Mouse (Mus musculus): Measurements from ENCODE around the gene Kcnb1. TPM values are rescaled to one million over a fixed set of nuclear protein-coding genes. Genes with fewer than 3 reads are reported as not detected.

Gene Kcnb1
- total RNA-seq, 1 experiment = 1.3 TPM

DNA sequence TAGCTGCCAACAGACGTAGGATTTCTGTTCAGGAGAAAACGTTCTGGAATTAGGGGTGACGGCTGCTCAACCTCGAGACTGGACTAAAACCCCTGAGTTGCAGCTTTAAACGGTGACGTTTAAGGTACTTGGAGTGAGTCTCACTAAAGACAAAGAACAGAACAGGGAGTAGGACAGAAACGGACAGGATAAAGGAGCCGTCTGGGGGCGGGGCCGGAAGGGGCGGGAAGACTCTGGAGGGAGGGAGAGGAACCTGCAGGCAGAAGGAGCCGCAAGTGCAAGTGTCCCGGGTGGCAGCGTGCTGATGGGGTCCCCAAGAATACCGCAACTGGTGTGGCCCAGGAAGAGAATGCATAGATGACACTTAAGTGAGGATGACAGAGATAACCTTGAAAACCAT lies 40.6 kb upstream of the Kcnb1 start:
- H3K9ac ChIP-seq (ENCODE audit: insufficient read depth, low read depth, low read length, poor library complexity, severe bottlenecking) = peak overlapping the region; percentile 58; the same call in 1 of the 2 replicates
- no peaks in the 10 kb centered on the region for H3K9me3 ChIP-seq (ENCODE audit: control insufficient read depth, insufficient read depth, low read depth, low read length)
- H3K4me1 ChIP-seq (ENCODE audit: control insufficient read depth in 2 of 2, insufficient read depth in 2 of 2, low read length in 2 of 2, poor library complexity in 1 of 2) = peaks cover 0 to 11% of the 10 kb centered on the region in 2 experiments; a peak in 1 of 4 replicates
- DNase-seq (ENCODE audit: low read depth, low spot score) = no peak
- in situ Hi-C loops (cut with MboI; ENCODE audit: low sequenced_read_pairs in 2 of 2, unreplicated experiment in 2 of 2) = no loop called here
- H3K36me3 ChIP-seq (ENCODE audit: control insufficient read depth, insufficient read depth, low read length, poor library complexity, severe bottlenecking) = no peaks in the 10 kb centered on the region
- no peak overlapping the region for H3K27ac ChIP-seq (ENCODE audit: insufficient read depth, low read depth, low read length, poor library complexity, severe bottlenecking)
- TF ChIP-seq ZC3H11A (IDR thresholded peaks at IDR 0.05; ENCODE audit: borderline replicate concordance, low read depth, low read length) (no peak), MAFK (IDR thresholded peaks at IDR 0.05; ENCODE audit: insufficient read depth, low read depth, low read length) (no peak), CHD2 (IDR thresholded peaks at IDR 0.05; ENCODE audit: low read depth, low read length) (no peak), ZNF384 (IDR thresholded peaks at IDR 0.05; ENCODE audit: low read depth, low read length) (no peak), HCFC1 (IDR thresholded peaks at IDR 0.05; ENCODE audit: borderline replicate concordance, insufficient read depth, low read length) (no peak)
- peak overlapping the region; percentile 35 to 62 for H3K4me3 ChIP-seq (ENCODE audit: insufficient read depth in 1 of 2, low read depth in 1 of 2, low read length in 2 of 2, poor library complexity in 1 of 2, severe bottlenecking in 1 of 2)

DNA sequence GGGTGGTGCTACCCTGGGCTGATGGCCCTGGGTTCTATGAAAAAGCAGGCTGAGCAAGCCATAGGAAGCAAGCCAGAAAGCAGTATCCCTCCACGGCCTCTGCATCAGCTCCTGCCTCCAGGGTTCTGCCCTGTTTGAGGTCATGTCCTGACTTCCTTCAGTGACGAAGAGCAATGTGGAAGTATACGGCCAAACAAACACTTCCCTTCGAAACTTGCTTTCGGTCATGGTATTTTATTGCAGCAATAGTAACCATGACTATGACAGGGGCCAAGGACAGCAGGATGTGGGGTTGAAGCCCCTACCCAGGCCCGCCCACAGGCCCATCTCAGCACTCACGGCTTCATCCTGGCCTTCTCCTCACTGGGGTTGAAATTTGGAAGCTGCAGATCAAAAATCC lies 35.0 kb upstream of the Kcnb1 start:
- Histone ChIP-seq H3K4me3 (ENCODE audit: insufficient read depth in 1 of 2, low read depth in 1 of 2, low read length in 2 of 2, poor library complexity in 1 of 2, severe bottlenecking in 1 of 2) (no peak overlapping the region), H3K36me3 (ENCODE audit: control insufficient read depth, insufficient read depth, low read length, poor library complexity, severe bottlenecking) (peaks cover 5% of the 10 kb centered on the region; the same call in 1 of the 2 replicates), H3K27ac (ENCODE audit: insufficient read depth, low read depth, low read length, poor library complexity, severe bottlenecking) (no peak overlapping the region), H3K9ac (ENCODE audit: insufficient read depth, low read depth, low read length, poor library complexity, severe bottlenecking) (no peak overlapping the region), H3K9me3 (ENCODE audit: control insufficient read depth, insufficient read depth, low read depth, low read length) (no peaks in the 10 kb centered on the region), H3K4me1 (ENCODE audit: control insufficient read depth in 2 of 2, insufficient read depth in 2 of 2, low read length in 2 of 2, poor library complexity in 1 of 2) (peaks cover 1 to 9% of the 10 kb centered on the region in 2 experiments; a peak in 2 of 4 replicates)
- DNase-seq (ENCODE audit: low read depth, low spot score) = no peak
- no peak for TF ChIP-seq HCFC1 (IDR thresholded peaks at IDR 0.05; ENCODE audit: borderline replicate concordance, insufficient read depth, low read length)
- in situ Hi-C loops (cut with MboI; ENCODE audit: low sequenced_read_pairs in 2 of 2, unreplicated experiment in 2 of 2) = no loop called here

DNA sequence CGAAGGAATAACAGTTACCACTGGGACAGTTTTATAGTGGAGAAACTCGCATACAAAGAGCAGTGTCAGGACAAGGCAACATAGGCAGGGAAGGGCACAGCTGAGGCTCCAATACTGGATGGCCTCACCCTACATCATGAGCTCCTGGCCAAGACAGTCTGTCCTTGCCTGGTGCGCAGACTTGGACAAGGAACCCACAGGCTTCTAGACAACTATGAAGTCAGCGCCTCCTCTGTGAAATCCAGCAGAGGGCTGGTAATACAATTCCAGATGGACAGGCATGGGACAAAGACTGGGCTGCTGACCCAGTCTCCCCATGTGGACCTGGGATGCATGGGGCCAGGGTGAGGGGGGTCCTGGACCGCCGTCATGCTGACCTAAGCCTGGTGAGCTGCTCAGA lies 34.2 kb upstream of the Kcnb1 start:
- in situ Hi-C loops (cut with MboI; ENCODE audit: low sequenced_read_pairs in 2 of 2, unreplicated experiment in 2 of 2) = no loop called here
- Histone ChIP-seq H3K9me3 (ENCODE audit: control insufficient read depth, insufficient read depth, low read depth, low read length) (no peaks in the 10 kb centered on the region), H3K4me3 (ENCODE audit: insufficient read depth in 1 of 2, low read depth in 1 of 2, low read length in 2 of 2, poor library complexity in 1 of 2, severe bottlenecking in 1 of 2) (no peak overlapping the region), H3K9ac (ENCODE audit: insufficient read depth, low read depth, low read length, poor library complexity, severe bottlenecking) (no peak overlapping the region), H3K27ac (ENCODE audit: insufficient read depth, low read depth, low read length, poor library complexity, severe bottlenecking) (no peak overlapping the region), H3K4me1 (ENCODE audit: control insufficient read depth in 2 of 2, insufficient read depth in 2 of 2, low read length in 2 of 2, poor library complexity in 1 of 2) (peaks cover 1 to 6% of the 10 kb centered on the region in 2 experiments; a peak in 2 of 4 replicates), H3K36me3 (ENCODE audit: control insufficient read depth, insufficient read depth, low read length, poor library complexity, severe bottlenecking) (peaks cover 8% of the 10 kb centered on the region; the same call in 1 of the 2 replicates)
- TF ChIP-seq ZNF384 (IDR thresholded peaks at IDR 0.05; ENCODE audit: low read depth, low read length) (no peak), CHD2 (IDR thresholded peaks at IDR 0.05; ENCODE audit: low read depth, low read length) (no peak), HCFC1 (IDR thresholded peaks at IDR 0.05; ENCODE audit: borderline replicate concordance, insufficient read depth, low read length) (no peak), MAFK (IDR thresholded peaks at IDR 0.05; ENCODE audit: insufficient read depth, low read depth, low read length) (no peak), ZC3H11A (IDR thresholded peaks at IDR 0.05; ENCODE audit: borderline replicate concordance, low read depth, low read length) (no peak)
- no peak for DNase-seq (ENCODE audit: low read depth, low spot score)

DNA sequence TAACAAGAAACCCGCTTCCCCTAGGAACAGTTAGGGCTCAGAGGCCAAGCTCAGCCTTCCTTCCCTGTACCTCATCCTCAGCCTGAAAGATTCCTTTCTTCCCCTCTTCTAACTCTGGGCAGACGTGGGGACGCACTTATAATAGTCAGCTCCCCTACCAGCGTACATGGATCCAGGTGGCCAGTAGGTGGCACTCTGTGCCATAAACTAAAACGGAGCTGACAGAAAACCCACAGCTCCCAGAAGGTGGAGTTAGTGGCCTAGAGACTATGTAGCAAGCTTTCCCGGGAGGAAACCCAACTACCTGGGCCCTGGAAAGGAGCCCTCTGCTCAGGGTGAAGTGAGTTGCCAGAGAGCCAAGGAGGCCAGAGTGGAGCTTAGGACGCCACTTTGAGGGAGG lies 32.2 kb upstream of the Kcnb1 start:
- Histone ChIP-seq H3K4me1 (ENCODE audit: control insufficient read depth in 2 of 2, insufficient read depth in 2 of 2, low read length in 2 of 2, poor library complexity in 1 of 2) (peaks cover 1 to 8% of the 10 kb centered on the region in 2 experiments; a peak in 2 of 4 replicates), H3K27ac (ENCODE audit: insufficient read depth, low read depth, low read length, poor library complexity, severe bottlenecking) (peak overlapping the region; percentile 82; the same call in 1 of the 2 replicates), H3K9ac (ENCODE audit: insufficient read depth, low read depth, low read length, poor library complexity, severe bottlenecking) (peak overlapping the region; percentile 98), H3K36me3 (ENCODE audit: control insufficient read depth, insufficient read depth, low read length, poor library complexity, severe bottlenecking) (peaks cover 16% of the 10 kb centered on the region; the same call in 1 of the 2 replicates), H3K9me3 (ENCODE audit: control insufficient read depth, insufficient read depth, low read depth, low read length) (no peaks in the 10 kb centered on the region), H3K4me3 (ENCODE audit: insufficient read depth in 1 of 2, low read depth in 1 of 2, low read length in 2 of 2, poor library complexity in 1 of 2, severe bottlenecking in 1 of 2) (peak overlapping the region; percentile 27 to 95; a peak in 1 of 4 replicates)
- TF ChIP-seq ZNF384 (IDR thresholded peaks at IDR 0.05; ENCODE audit: low read depth, low read length) = no peak
- no peak for TF ChIP-seq CHD2 (IDR thresholded peaks at IDR 0.05; ENCODE audit: low read depth, low read length)
- TF ChIP-seq HCFC1 (IDR thresholded peaks at IDR 0.05; ENCODE audit: borderline replicate concordance, insufficient read depth, low read length) = no peak
- TF ChIP-seq ZC3H11A (IDR thresholded peaks at IDR 0.05; ENCODE audit: borderline replicate concordance, low read depth, low read length) = peak; percentile 28; the same call in 1 of the 2 replicates
- DNase-seq (ENCODE audit: low read depth, low spot score) = peak; percentile 85
- in situ Hi-C loops (cut with MboI; ENCODE audit: low sequenced_read_pairs in 2 of 2, unreplicated experiment in 2 of 2) = no loop called here

All from ES-E14 (cell line).